Mouse (Mus musculus) layer of hippocampus, adult 11-12 months (tissue): ENCODE results near the gene Wdhd1.

Experiments
- DNase-seq: peaks from one replicate; pipeline ENCODE4 v3.0.0; 2022; ENCODE audit warnings: low spot score

Wdhd1 gene

DNA sequence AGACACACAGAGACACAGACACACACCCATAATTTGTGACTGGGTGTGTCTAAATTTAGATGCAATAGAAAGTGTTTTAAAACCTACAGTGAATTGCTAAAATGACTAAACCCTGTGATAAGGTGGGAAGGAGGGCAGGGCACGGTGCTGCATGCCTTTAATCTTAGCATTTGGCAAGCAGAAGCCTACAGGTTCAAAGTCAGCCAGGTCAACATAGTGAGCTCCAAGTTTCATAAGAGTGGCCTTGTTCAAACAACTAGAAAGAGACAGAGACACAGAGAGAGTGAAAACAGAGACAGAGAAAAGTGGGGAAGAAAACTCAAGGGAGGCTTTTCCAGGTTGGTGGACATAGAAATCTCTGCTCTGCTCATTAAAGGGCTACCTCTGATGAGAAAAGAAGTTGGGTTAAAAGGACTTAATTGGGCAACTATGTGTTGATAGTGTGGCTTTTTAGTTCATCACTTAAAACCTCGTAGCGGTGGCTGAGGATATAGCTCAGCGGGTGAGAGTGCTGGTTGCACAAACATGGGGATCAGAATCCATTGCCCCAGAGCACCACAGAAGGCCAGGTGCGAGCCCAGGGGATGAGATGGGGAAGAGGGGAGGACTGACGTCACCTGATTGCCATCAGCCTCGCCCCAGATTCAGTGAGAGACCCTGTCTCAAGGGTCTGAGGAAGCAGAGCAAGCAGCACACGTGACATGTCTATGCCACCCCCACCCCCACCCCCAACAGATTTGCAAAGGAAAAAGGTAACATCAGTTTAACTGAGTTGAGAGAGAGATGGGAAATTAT is 56.2 kb downstream of the Wdhd1 start:
- DNase-seq, result no peak

DNA sequence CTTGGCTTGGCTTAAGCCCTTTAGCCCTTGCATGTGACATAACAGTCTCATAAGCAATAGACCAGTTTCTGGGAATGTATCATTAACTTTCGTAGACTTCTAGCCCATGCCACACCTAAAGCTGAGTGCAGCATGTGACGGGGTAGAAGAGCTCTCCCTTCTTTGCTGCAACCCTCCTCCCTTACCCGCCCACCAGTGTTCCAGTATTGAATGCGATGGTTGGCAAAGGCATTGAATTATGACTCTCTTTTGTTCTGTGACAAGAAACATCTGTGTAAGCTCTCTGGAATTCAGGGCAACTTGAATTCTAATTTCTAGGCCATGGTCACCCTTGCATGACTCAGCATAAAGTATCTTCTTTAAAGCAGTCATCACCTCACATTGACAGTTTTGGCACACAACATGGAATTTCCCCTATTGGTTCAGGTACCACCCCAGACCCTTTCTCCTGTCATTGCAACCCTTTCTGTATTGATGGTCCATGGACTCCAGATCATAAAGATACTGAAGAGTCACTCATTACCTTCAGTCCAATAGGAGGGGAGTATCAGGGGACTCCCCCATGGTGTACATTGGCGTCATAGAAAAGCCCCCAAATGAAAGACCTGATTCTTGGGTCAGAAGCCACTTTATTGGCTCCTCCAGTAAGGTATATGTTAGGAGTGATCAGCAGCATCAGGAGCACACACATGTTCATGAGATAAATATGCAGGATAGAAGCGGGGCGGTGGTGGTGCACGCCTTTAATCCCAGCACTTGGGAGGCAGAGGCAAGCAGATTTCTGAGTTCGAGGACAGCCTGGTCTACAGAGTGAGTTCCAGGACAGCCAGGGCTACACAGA is 57.7 kb downstream of the Wdhd1 start:
- no peak for DNase-seq

DNA sequence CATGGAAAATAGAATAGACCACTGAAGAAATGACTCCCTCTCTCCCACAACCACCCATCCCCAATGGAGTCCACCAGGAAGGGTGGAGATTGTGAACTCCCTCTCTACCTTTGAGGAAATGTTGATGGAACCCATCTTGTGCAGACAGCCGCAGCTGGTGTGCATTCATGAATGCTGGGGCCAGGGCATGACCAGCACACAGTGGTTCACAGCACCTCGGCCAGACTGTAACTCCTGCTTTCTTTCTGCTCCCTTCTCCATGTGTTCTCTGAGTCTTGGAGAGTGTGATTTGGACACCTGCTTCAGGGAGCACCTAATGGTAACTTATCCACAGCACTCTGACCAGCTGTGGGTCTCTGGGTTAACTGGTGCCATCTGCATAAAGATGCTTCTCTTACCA is 60.1 kb downstream of the Wdhd1 start:
- no peak for DNase-seq

DNA sequence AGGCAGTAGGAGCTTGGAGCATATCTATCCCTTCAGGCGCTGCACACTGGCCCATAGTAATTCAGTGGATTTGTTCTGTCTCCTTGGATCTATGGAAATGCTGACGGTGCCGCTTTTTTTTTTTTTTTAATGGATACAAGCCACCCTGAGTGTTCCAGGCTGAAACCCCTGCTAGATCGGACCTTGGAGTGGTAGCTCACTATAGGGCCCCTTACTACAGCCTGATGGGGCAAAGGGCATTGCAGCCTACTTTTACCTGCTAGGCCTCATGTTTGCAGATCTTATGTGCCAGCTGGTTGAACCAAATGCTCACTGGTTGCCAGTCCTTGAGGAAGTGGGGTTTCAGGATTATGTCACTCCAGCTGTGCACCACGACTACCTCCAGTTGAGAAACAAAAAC is 62.3 kb downstream of the Wdhd1 start:
- DNase-seq, result no peak

DNA sequence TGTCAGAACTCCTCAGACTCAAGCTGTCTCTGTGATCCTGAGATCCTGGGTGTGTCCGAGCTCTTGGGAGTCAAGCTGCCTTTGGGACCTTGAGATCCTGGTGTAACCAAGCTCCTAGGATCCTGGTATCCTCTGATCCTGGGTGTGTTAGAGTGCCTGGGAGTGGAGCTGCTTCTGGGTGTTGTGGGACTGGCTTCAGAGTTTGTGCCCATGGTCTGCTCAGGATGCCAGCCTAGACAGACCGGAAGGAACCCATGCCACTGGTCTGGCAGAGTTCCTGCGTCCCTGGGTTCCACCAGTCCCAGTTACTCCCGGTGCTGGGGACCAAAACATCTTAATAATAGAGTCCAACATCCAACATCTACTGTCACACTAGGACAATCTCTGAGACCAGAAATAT is 63.4 kb downstream of the Wdhd1 start:
- DNase-seq, result no peak

DNA sequence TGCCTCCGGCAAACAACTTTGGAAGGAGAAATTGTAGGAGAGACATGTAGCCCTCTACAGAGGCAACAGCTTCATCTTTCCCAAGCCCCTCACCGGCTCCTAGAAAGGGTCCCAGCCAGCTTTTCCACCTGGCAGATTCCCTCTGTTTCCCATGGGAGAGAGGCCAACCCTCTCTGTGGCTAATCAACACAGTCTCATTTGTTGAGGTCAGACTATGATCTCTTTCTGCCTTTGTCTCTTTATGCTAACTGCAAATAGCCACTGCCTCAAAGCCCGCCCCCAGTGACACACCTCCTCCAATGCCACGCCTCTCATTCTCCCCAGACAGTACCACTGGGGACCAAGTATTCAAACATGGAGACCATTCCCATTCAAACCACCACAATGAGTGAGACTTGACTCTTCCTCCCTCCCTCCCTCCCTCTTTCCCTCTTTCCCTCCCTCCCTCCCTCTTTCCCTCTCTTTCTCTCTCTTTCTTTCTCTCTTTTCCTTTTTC is 66.9 kb downstream of the Wdhd1 start:
- no peak for DNase-seq

DNA sequence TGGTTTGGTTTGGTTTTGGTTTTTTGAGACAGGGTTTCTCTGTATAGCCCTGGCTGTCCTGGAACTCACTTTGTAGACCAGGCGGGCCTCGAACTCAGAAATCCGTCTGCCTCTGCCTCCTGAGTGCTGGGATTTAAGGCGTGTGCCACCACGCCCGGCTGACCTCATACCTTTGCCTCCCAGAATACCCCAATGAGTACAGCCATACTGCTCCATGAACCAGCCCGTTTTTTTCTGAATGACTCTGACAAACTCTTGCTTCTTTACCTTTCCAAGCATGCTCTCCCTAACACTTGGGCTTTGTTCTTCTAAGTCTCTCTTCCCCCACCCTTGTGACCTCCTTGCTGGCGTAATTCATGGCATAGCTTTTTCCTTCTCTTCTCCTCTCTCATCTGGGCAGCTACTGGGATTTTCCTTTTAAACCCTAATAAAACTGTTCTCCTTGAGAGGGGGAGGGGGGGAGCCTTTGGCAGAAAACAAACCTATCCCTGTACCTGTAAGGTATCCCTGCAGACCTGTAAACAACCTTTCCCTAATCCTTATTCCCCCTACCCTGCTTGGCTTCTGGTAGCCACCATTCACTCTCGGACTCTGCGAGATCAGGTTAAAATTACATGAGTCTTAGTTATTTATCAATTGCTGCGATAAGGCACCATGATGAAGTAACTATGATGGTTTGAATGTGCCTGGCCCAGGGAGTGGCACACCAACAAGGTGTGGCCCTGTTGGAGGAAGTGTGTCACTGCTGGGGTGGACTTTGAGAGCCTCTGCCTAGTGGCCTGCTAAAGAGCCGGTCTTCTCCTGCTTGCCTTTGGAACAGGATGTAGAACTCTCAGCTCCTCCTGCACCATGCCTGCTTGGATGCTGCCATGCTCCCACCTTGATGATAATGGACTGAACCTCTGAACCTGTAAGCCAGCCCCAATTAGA is 67.8 kb downstream of the Wdhd1 start:
- DNase-seq, result no peak

DNA sequence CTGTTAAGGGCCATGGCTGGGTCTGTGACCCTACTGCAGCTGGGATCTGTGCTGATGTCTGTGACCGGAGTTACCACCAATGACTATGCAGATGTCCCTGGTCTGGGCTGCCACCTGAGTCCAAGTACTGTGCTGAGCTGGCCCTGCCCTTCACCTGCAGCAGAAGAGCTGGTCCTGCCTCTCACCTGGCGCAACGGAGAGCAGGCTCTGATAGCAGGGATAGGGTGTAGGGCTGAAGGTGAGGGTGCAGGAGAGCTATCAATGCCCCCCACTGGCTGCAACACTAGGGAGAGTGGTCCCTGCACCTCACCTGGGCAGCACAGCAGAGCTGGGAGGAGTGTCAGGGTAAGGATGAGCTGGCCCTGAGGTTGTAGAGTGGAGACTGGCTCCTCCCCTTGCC is 70.1 kb downstream of the Wdhd1 start:
- DNase-seq, result no peak

DNA sequence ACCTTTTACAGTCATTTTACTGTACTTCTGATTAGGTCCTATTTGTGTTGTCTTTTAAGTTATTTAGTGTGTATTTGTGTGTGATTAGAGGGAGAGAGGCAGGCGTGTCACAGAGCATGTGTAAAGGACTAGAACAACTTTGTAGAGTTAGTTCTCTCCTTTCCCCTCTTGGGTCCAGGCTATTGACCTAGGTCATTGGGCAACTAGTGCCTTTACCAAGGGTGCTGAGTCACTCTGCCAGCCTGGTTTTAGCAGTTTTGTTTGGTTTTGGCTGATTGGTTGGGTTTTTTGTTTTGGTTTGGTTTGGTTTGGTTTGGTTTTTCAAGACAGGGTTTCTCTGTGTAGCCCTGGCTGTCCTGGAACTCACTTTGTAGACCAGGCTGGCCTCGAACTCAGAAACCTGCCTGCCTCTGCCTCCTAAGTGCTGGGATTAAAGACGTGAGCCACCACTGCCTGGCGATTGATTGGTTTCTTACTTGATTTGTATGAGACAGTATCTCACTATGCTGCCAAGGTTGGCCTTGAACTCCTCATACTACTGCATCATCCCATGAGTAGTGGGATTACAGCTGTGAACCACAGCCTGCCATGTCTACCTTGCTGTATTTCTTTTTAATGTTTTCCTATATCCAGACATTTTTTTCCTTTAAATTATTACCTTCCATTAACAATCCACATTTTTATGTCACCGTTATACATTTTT is 71.2 kb downstream of the Wdhd1 start:
- DNase-seq, result no peak

DNA sequence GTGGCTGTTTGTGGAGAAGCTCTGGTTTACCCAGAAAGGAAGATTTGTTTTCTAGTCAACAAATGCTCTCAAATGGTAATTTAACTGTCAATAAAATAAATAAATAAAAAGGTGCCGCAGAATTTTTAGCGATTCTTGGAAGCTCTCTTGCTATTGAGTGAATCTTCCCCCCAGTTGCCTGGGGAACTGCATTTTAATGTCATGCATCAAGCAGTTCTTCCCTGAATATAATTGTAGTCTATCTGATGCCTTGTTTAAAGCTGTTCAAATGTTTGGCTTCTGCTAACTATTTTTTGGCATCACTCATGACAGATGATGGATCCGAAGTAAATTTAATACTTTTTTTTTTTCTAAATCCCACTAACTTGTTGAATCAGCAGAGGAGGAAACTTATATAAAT is 79.3 kb downstream of the Wdhd1 start:
- DNase-seq, result no peak

DNA sequence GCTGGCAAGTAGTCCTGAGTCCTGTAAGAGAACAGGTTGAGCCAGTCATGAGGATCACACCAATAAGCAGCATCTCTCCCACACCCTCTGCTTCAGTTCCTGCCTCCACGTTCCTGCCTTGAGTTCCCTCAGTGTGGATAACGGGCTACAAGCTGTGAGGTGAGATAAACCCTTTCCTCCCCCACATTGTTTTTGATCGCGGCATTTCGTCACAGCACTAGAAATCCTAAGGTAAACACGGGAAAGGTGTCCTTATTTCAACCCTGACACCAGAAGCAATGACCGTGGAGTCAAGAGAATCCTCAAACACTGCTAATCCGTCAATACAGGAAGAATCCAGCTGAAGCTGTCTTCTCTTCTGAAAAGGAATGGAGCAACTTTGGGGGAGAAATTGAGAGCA is 79.9 kb downstream of the Wdhd1 start:
- DNase-seq, result no peak

DNA sequence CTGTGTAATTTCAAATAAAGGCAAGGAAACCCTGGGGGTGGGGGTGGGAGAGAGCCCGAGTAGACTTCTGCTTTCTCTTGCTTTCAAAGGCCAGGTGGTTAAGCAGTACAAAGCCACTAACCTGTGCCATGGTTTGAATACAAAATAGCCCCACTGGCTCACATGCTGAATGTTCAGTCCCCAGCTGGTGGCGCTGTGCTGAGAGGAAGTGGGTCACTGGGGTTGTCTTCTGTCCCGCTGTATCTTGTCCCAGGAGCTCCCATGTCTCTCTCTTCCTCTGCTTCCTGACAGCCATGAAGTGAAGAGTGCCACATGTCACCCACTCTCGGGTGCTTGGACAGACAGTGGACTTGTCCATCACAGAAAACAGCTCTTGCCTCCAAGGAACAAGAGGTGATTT is 82.6 kb downstream of the Wdhd1 start:
- DNase-seq, result no peak

DNA sequence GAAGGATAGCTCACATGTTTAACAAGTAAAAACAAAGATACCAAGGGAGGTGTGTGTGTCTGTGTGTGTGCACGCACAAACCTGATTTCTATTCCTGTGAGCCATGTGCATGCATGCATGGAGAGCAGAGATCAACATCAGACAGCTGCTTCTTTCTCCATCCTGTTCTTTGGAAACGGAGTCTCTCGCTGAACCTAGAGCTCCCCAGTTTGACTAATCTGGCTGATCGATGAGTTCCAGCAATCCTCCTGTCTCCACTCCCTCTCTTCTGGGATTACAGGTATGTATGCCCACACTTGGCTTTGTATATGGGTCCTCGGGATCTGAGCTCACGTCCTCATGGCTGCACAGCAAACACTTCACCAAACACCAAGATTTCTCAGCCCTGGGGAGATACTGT is 83.2 kb downstream of the Wdhd1 start:
- DNase-seq, result no peak

DNA sequence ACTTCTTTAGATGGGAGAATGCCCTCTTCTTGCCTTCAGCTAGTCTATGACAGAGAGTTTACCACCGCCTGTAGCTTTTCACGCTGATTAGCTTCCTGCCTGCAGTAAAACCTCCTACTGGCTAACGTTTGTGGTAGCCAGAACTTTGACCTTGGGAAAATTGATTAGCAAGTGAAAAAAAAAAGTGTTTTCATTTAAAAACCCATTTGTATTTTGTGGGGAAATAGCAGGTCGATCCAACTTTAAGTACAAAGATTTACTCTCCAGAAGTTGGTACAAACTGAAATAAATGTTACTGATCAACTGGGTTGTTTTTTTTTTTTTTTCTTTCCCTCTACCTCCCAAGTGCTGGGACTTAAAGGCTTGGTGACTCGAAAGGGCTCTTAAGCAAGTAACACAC is 84.8 kb downstream of the Wdhd1 start:
- no peak for DNase-seq
